Mouse (Mus musculus) MN1 (cell line): ENCODE measurements around the gene Tnip1.
A peak's percentile ranks its signal among the peaks of the same experiment; 100 is the strongest.

ENCODE experiments used
- DNase-seq: peaks from one replicate; pipeline ENCODE4 v3.0.0-alpha.2; 2016; ENCODE audit warnings: low spot score

Gene Tnip1

DNA sequence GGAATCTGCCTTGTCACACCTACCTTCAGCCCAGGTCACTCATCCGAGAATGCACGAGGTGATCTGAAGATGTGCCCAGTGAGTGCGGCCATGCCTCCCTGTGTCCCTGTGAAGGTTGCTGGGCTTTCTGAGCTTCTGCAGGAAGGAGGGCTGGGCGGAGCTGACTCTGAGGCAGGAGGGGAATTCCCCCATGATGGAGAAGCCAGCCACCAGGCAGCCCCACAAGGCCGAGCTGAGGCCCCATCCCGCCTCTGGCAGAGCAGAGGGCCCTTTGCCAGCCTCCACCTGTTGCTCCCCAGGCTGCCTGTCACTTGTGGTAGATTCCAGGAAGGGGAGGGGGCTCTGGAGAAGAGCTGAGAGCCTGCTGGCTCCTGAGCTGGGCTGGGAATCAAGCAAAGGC, at the start of gene Tnip1:
Gene Tnip1, minus strand, starts transcription at position 108 of the 400 bp plus-strand sequence.
- peak; percentile 75 for DNase-seq

- DNase-seq, result no peak
These were observed 48.7 kb upstream of the Tnip1 start for GRCm38 (mm10) chr11:55011440-55011839.

- no peak for DNase-seq
These were observed 45.5 kb upstream of the Tnip1 start for GRCm38 (mm10) chr11:55008230-55008629.

DNA sequence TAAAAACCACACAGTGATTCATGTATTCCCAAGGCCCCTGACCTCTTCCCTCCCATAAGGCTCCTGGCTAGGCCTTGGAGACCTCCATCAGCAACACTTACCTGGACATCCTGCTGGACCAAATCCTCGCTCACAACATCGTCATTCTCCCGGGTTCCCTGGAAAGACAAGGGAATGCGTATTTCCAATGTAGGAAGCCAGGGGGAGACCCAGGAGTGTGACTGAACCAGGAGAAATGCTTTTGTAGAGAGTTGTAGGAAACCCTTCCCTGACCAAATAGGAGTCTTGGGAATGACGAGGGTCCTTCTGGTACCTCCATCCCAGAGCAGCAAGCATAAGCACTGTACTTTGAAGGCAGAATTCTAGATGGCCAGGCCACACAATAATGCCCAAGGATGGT, 43.0 kb upstream of the Tnip1 start:
- no peak for DNase-seq

GRCm38 (mm10) chr11:55004970-55005502, 42.3 kb upstream of the Tnip1 start:
- DNase-seq, result no peak

DNA sequence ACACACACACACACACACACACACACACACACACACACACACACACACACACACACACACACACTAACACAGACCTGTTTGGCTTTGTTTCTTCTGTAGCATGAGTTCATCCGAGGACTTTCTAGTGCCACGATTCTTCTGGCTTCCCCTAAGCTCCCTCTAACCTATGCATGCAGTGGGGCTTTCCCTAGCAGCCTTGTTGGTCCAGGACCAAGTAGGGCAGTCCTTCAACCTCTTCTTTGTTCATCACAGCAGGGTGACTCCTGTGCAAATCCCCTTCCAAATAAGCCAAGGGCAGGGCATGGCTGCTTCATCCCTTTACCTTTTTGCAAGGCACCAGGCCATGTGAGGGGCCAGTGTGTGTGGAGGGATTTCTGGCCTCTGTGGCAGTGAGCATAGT, 36.0 kb upstream of the Tnip1 start:
- no peak for DNase-seq

DNA sequence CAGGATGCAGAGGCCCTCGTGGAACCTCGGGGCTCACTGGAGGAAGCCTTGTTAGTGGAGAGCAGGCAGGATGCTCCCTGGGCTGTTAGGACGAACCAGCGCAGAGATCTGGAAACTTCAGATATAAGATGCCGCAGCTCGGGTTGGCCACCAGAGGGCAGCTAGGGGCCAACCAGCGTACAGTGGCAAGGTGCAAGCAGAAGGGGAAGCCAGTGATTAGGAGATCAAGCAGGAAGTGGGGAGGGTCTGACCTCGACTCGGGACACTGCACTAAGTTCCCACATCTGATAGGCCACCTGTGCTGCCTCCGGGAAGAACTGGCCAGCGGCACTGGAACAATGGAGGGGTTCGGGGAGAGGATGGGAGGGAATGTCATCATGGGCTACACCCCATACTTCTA, 35.6 kb upstream of the Tnip1 start:
- peak; percentile 74 for DNase-seq

GRCm38 (mm10) chr11:54996176-54996575, 33.5 kb upstream of the Tnip1 start:
- no peak for DNase-seq

GRCm38 (mm10) chr11:54989920-54990319, 27.2 kb upstream of the Tnip1 start:
- DNase-seq, result no peak

GRCm38 (mm10) chr11:54988754-54989349, 26.1 kb upstream of the Tnip1 start:
- no peak for DNase-seq

- DNase-seq, result peak; percentile 33
These were observed 25.3 kb upstream of the Tnip1 start for GRCm38 (mm10) chr11:54987974-54988373.

GRCm38 (mm10) chr11:54985086-54985485, 22.4 kb upstream of the Tnip1 start:
- no peak for DNase-seq

DNA sequence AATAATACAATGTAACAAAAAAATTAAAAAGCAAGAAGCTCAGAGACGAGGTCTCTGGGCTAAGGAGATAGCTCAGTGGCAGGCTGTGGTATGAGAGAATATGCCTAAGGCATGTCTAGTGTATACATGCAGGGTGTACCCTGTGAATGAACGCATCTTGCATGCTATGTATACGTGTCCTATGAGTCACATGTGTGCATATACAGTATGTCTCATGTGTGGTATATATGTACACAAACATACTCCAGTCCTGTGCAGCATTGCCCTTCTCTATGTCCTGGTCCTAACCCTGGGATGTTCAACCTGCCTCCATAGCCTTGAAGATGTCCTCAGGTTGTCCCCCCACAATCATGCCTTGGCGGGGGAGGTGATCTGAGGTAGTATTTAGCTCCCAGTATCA, 21.9 kb upstream of the Tnip1 start:
- no peak for DNase-seq

GRCm38 (mm10) chr11:54984085-54984484, 21.4 kb upstream of the Tnip1 start:
- DNase-seq, result peak; percentile 88

GRCm38 (mm10) chr11:54982520-54982919, 19.8 kb upstream of the Tnip1 start:
- no peak for DNase-seq

DNA sequence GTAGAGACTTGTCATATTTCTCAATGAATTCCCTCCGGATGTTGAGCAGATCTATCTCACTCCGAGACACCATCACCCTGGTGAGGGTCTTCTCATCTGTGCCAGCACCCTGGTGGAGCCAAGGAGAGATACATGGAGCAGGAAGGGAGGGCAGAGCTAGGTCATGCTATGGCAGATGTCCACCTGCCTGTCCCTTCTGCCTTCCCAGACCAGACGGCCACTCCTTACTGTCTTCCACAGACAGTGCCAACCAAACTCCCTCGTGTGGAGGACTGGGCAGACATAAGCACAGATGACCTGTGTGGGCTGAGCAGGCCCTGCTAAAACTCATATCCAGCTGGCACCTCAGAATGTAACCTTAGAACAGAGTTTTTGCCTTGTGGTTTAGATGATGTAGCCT, 18.9 kb upstream of the Tnip1 start:
- DNase-seq, result no peak

DNA sequence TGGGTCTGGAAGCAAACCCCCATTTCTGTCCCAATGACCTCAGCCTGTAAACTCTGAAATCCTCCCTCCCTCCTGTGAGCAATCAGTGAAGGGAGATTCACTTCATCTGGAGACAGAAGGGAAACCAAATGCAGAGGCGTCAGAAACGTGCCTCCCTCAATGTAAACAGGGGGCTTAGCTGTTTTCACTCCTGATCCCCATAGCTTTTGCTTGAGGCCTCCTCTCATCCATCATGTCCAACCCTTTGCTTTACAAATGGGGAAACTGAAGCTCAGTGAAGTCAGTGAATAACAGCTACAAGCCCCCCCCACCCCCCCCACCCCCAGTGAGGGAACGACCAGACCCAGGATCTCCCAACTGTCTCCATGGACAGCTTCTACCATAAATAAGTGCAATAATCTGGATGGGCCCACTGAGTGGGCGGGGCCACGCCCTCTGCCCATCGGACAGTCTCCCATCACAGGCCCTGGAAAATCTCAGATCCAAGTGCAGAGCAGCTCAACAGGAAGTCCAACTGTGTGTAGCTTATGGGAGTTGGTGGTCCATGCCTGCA, 14.7 kb upstream of the Tnip1 start:
- peak; percentile 34 for DNase-seq

DNA sequence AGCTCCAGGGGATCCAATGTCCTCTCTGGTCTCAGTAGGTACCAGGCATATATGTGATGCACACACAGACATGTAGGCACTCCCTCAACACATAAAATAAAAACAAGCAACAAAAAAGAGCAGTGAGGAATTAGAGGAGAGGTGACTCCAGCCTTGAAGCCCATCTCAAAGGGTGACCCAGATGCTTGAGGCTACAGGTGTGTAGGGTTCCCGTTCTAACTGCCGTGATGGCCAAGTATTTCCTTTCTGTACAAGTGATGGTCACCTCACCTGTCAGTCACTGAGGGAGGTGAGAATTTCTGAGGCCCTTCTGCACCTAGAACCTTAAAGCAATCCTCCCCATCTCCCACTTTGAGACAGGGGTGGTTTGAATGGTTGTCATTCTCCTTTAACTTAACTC, 13.6 kb upstream of the Tnip1 start:
- DNase-seq, result no peak

DNA sequence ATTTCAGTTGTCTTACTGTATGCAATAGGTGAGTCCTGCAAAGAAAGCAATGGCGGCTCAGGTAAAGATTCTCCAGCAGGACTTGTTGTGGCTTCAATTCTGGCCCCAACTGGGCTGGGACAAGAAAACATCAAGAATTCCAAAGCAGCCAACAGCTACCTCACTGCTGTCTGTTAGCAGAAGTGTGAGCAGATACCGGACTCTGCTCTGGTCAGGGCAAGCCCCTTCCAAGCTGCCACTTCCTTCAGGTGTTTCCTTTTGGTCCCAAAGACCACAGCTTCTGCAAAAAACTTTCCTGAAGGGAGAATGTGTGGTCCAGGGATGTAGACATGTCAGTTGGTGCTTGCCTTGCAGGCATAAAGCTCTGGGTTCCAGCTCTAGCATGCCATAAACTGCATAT, 13.0 kb upstream of the Tnip1 start:
- no peak for DNase-seq

GRCm38 (mm10) chr11:54975340-54975739, 12.6 kb upstream of the Tnip1 start:
- DNase-seq, result no peak

- no peak for DNase-seq
These were observed 11.9 kb upstream of the Tnip1 start for GRCm38 (mm10) chr11:54974639-54975038.

- DNase-seq, result peak; percentile 50
These were observed 10.9 kb upstream of the Tnip1 start for GRCm38 (mm10) chr11:54973481-54974212.

- no peak for DNase-seq
These were observed 10.1 kb upstream of the Tnip1 start for GRCm38 (mm10) chr11:54972789-54973188.
